In genomic region chr6:24766261-24766660, GRCm38 (mm10) we compare ENCODE assay signal across 39 mouse cellular contexts. TPM values are rescaled to one million over a fixed set of nuclear protein-coding genes. Genes with fewer than 3 reads are reported as not detected.
"Had no signal": no experiment of that assay in that cellular context is flagged by ENCODE, and none has a peak within 500 bp of the region (broad histone marks: within the 10 kb centered on the region; RNA-seq: fewer than 3 reads in every experiment).

No protein-coding gene starts in this region.

- H3K4me2 ChIP-seq: heart, embryonic 11.5 days; heart, embryonic 12.5 days; heart, embryonic 13.5 days; heart, embryonic 15.5 days; hindbrain, embryonic 12.5 days; hindbrain, embryonic 13.5 days; hindbrain, embryonic 14.5 days; hindbrain, embryonic 15.5 days; intestine, embryonic 15.5 days had no signal

- H3K27ac ChIP-seq: heart, adult 2 months; heart, embryonic 10.5 days; heart, embryonic 13.5 days; heart, embryonic 15.5 days; hindbrain, embryonic 10.5 days; hindbrain, embryonic 12.5 days; hindbrain, embryonic 13.5 days; hindbrain, embryonic 14.5 days; hindbrain, embryonic 15.5 days; hindbrain, postnatal 0 days; intestine, embryonic 15.5 days; kidney, postnatal 0 days; layer of hippocampus, adult 2 months; left cerebral cortex, adult 2 months had no signal

- H3K9ac ChIP-seq: heart, embryonic 12.5 days; heart, embryonic 13.5 days; heart, embryonic 15.5 days; hindbrain, embryonic 12.5 days; hindbrain, embryonic 13.5 days; hindbrain, embryonic 14.5 days; hindbrain, embryonic 15.5 days; intestine, embryonic 15.5 days had no signal

- H3K4me3 ChIP-seq: heart, adult 2 months; heart, embryonic 10.5 days; heart, embryonic 12.5 days; heart, embryonic 13.5 days; heart, embryonic 15.5 days; hindbrain, embryonic 10.5 days; hindbrain, embryonic 12.5 days; hindbrain, embryonic 13.5 days; hindbrain, embryonic 15.5 days; intestine, embryonic 15.5 days; layer of hippocampus, adult 2 months; left cerebral cortex, adult 2 months had no signal

- H3K36me3 ChIP-seq: heart, embryonic 10.5 days; heart, embryonic 12.5 days; heart, embryonic 13.5 days; heart, embryonic 15.5 days; hindbrain, embryonic 10.5 days; hindbrain, embryonic 12.5 days; hindbrain, embryonic 13.5 days; hindbrain, embryonic 15.5 days; intestine, embryonic 15.5 days had no signal

- H3K9me3 ChIP-seq: heart, embryonic 10.5 days; heart, embryonic 12.5 days; heart, embryonic 13.5 days; heart, embryonic 15.5 days; hindbrain, embryonic 10.5 days; hindbrain, embryonic 12.5 days; hindbrain, embryonic 13.5 days; hindbrain, embryonic 15.5 days; intestine, embryonic 15.5 days had no signal

- H3K4me1 ChIP-seq: heart, embryonic 10.5 days; heart, embryonic 12.5 days; heart, embryonic 13.5 days; heart, embryonic 15.5 days; hindbrain, embryonic 10.5 days; hindbrain, embryonic 12.5 days; hindbrain, embryonic 13.5 days; hindbrain, embryonic 15.5 days; intestine, embryonic 15.5 days had no signal

- H3K27me3 ChIP-seq: heart, embryonic 12.5 days; heart, embryonic 13.5 days; heart, embryonic 15.5 days; hindbrain, embryonic 12.5 days; hindbrain, embryonic 13.5 days; hindbrain, embryonic 15.5 days; intestine, embryonic 15.5 days had no signal

- ATAC-seq: hindbrain, embryonic 16.5 days; hindbrain, postnatal 0 days; inflammation-experienced regulatory T-cells, adult 6 months; intestine, embryonic 15.5 days; intestine, embryonic 16.5 days; intestine, postnatal 0 days had no signal

- DNase-seq: heart, adult 2 months; heart, postnatal 10 days; heart, postnatal 14 days; heart, postnatal 36 days; heart, postnatal 4 days; kidney, adult 11 months; kidney, adult 2 months; kidney, adult 9 months; kidney, postnatal 14 days; kidney, postnatal 25 days; kidney, postnatal 36 days; kidney, postnatal 4 days; layer of hippocampus, adult 9-11 months; layer of hippocampus, postnatal 36 days had no signal

RNA-seq across cellular contexts. Expression of gene Hyal4, which starts 18.1 kb away (rescaled TPM):
- polyA plus RNA-seq: heart, adult 2 months; heart, embryonic 10.5 days; heart, embryonic 11.5 days; heart, embryonic 12.5 days; heart, embryonic 13.5 days; heart, embryonic 14.5 days; heart, embryonic 15.5 days; heart, embryonic 16.5 days; heart, postnatal 0 days; hindbrain, embryonic 10.5 days; hindbrain, embryonic 11.5 days; hindbrain, embryonic 12.5 days; hindbrain, embryonic 13.5 days; hindbrain, embryonic 14.5 days; hindbrain, embryonic 15.5 days; hindbrain, embryonic 16.5 days; hindbrain, postnatal 0 days; inflammation-experienced regulatory T-cells, adult 6 months; intestine, embryonic 14.5 days; intestine, embryonic 15.5 days; intestine, embryonic 16.5 days; intestine, postnatal 0 days; kidney, adult 2 months; large intestine, adult 2 months had no signal

RNA-seq across cellular contexts. Expression of gene Spam1, which starts 24.7 kb away (rescaled TPM):
- polyA plus RNA-seq: heart, embryonic 10.5 days; heart, embryonic 11.5 days; heart, embryonic 12.5 days; heart, embryonic 13.5 days; heart, embryonic 14.5 days; heart, embryonic 15.5 days; heart, embryonic 16.5 days; heart, postnatal 0 days; hindbrain, embryonic 10.5 days; hindbrain, embryonic 11.5 days; hindbrain, embryonic 12.5 days; hindbrain, embryonic 13.5 days; hindbrain, embryonic 14.5 days; hindbrain, embryonic 15.5 days; hindbrain, embryonic 16.5 days; hindbrain, postnatal 0 days; intestine, embryonic 14.5 days; intestine, embryonic 15.5 days; intestine, embryonic 16.5 days; intestine, postnatal 0 days; kidney, adult 2 months; kidney, postnatal 0 days; large intestine, adult 2 months had no signal

RNA-seq across cellular contexts. Expression of gene Hyal6, which starts 33.2 kb away (rescaled TPM):
- polyA plus RNA-seq: heart, adult 2 months; heart, embryonic 10.5 days; heart, embryonic 11.5 days; heart, embryonic 12.5 days; heart, embryonic 13.5 days; heart, embryonic 14.5 days; heart, embryonic 15.5 days; heart, embryonic 16.5 days; heart, postnatal 0 days; hindbrain, embryonic 10.5 days; hindbrain, embryonic 11.5 days; hindbrain, embryonic 12.5 days; hindbrain, embryonic 13.5 days; hindbrain, embryonic 14.5 days; hindbrain, embryonic 15.5 days; hindbrain, embryonic 16.5 days; hindbrain, postnatal 0 days; inflammation-experienced regulatory T-cells, adult 6 months; intestine, embryonic 14.5 days; intestine, embryonic 15.5 days; intestine, embryonic 16.5 days; intestine, postnatal 0 days; kidney, adult 2 months; kidney, postnatal 0 days; large intestine, adult 2 months had no signal
